Mouse (Mus musculus) MEL-GATA-1-ER (cell line): ENCODE measurements around the gene Opcml.

Experiments used
- DNase-seq: peaks from one replicate; pipeline ENCODE4 v3.0.0-alpha.2; 2012; ENCODE audit warnings: low read depth; ENCODE audit errors: extremely low read depth

Gene Opcml

DNA sequence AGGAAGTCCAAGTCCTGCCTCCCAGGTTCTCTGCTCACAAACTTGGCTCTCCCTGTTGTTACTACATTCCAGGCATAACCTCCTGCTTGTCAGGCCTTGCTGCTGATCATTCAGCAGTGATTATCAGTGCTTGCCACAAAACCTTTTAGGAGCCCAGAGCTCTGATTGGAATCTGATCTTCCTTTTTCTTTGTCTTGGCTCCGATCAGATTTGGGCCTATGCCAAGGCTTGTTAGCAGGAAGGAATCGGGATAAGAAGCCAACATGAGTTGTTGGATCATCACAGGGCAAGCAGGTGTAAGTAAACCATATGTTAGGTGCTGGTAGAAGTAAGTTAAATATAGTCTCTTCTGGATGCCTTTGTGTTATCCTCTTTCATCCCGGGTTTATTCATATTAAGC lies 954.2 kb downstream of the Opcml start:
- no peak for DNase-seq

DNA sequence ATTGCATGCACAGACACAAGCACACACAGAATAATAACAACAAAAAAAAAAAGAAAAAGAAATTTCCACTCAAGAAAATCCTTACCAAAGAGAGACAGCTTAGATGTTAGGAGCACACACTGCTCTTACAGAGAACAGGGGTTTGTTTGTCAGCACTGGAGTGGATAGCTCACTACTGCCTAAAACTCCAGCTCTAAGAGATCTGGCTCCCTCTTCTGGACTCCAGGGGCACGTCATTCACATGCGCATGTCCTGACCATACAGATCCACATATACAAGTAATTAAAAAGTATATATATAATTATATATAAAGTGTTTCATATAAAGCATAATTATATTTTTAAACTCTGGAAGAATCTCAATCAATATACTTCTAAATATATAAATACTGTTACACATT lies 958.3 kb downstream of the Opcml start:
- no peak for DNase-seq

DNA sequence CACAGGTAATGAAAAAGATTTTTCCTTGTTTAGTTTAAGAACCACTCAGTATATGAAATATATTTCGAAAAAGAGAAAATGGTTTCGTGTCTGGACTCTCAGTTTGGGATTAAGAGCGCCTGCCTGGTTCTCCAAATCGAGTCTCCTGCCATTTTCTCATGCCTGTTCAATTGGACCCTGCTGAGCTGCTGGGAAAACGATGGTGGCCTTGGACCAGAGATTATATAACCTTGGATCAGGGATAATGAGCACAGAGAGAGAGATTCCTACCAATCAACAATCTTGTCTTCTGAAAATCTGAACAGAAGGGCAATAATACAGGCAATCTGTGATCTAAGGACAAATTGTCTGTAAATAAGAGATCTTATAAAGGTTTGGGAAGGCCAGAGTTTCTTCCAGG lies 962.3 kb downstream of the Opcml start:
- no peak for DNase-seq

DNA sequence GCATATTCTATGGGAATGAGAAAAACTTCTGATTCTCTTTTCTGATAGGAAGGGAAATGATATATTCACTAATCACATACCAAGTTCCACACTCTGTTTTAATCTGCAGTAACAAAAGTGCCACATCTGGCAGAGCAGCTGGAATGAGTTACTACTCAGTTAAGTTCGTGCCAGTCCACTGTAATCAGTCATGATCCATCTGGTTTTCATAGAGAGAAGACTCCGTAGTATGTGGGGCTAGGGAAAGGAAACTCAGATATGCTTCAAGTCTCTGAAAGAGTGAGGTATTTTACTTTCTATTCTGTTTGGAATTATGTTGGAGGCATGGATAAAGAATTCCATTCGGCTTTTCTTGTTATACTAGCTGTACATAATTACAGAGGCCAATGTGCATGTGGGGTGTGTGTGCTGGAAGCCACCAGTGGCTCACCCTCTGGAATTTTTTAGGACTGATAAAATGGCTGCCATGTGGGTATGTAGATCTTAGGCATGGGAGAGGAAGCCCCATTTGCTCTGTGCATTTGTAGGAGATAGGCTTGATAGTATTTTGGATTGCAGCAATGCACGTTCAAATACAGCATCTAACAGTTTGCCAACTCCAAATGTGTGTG lies 966.4 kb downstream of the Opcml start:
- no peak for DNase-seq

DNA sequence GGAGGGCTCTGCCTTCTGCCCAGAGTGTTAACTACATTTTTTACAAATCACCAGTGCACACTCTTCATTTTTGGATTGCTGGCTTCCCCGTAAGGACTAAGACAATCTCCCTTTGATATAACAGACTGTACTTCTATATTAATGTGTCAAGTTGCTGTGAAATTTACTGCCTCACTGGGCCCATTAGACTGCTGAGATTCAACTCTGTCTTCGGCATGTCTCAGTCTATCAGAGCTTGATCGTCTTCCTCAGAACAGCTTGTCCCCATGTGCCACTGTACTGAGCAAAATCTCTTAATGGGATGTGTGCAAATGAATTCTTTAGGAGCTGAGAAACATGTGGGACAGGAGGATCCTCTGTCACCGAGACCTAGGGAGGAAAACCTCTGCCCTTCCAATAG lies 970.9 kb downstream of the Opcml start:
- no peak for DNase-seq

DNA sequence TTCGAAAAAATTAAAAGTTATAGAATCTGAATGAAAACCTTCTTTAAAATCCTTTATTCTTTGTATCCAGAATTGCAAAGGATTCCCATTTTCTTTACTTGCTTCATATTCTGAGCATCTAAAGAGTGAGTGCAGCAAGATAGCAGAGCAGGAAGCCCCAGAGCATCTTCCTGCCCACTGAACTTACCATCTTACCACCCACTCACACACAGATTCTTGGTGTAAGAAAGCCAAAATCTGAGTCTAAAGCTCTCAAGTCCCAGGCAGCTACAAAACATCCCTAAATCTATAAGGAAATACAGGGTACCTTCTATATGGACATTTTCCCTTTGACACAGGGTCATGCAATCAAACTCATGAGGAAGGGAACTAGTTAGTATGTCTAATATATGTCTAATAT lies 973.6 kb downstream of the Opcml start:
- no peak for DNase-seq

DNA sequence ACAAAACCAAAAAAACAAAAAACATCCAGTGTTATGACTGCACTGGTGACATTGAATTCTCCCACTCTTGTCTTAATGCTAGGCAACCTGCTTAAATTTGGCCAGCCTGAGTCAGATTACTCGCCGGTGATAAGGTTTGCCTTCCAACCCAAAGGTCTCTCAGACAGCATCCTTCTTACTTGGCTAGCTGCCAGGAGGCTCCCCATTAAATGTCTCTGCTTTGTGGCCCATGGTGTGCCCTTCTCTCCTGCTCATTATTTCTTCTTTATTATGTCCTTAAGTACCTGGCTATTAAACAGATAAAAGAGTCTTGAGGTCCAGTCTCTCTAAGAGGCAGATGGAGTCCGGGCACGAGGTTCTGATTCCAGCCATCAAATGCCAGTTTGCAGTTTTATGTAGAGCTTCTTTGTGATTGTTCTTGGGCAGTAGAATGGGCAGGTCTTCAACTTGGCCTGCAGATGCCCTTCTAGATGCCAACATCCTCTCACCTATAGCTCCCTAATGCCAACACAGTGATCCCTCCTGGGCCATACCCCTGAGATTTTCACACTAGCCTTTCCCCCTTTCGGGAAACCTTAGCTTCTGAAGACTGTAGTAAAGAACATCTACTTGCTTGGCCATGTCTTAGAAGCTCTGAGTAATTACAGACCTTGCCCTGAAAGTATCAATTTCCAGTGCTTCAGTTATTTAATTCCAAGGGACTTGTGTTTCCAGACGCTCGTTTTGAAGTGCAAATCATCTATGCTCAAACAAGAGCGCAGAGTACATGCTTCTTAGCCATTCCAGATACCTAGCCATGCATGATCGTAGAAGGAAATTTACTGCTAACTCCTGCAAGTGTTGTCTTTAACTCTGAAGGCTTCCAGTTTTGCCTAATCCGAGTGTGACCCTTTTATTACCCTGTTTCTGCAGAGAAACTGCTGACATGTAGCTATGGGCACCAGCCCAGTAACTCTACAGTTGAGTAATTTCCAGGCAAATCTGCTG lies 986.2 kb downstream of the Opcml start:
- no peak for DNase-seq

DNA sequence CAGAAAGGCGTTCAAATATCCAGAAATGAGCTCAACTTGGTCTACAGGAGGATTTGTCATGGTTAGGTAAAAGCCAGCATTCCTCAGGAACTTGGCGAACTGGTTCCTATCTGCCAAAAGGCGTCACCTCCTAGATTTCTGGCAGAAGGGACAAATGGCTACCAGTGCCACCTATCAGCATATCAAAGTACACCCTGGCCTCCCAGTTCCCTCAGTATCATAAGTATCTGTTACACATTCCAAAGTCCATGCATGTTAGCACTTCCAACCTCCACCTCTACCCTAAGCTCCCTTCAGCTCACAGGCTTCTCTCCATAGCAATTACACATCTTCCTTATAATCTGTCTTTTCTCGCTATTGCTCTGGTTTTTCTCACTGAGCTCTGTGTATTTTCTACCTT lies 993.3 kb downstream of the Opcml start:
- no peak for DNase-seq

DNA sequence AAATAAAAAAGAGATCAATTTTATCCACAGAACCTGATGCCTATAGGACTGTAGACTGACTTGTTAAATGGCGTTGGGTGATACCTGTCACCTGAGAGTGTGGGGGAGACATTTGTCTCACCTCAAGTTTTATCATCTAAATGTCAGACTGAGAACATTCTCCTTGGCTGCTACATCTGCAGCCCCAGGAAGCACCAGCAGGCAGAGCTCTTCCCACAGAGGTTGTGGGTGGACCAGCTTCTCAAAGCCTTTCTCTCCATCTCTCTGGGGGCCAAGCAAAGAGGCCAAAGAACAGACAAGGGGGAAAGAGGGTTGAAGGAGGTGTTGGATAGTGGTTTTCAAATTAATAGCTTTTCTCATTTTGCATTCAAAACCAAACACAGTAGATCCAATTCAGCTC lies 998.9 kb downstream of the Opcml start:
- no peak for DNase-seq

DNA sequence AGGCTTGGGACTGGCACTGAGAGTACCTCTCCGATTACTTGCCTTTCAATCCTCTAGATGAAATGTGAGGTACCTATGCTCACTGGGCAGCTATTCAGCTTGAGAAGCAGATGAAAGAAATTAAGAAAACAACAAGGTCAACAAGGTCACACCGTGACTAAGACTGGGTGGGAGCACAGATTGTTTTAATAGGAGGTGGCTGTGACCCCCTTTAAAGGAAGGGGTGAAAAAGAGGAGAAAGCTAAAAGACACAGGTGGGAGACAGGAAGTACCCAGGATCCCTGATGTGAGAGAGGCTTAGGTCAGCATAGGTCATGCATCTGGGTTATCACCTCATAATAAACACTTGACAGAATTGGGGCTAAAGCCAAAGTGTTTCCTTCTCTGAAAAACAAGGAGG lies 1009.5 kb downstream of the Opcml start:
- DNase-seq = no peak

DNA sequence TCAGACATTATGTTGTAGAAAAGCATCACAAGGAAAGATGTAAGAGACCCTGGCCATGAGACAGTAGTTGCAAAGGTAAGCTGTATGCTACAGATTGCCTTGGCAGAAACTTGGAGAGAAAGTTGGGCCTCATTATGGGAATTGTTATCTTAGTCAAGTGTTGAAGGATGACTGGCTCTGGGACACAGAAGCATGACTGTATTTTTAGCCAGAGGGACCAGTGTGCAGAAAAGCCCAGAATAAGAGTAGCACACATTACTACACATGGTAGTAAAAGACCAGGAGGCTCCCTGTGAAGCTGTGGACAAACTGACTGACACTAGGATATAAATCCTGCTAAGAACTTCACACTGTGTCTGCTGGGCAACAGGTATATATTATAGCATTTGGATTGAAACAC lies 1016.1 kb downstream of the Opcml start:
- no peak for DNase-seq

DNA sequence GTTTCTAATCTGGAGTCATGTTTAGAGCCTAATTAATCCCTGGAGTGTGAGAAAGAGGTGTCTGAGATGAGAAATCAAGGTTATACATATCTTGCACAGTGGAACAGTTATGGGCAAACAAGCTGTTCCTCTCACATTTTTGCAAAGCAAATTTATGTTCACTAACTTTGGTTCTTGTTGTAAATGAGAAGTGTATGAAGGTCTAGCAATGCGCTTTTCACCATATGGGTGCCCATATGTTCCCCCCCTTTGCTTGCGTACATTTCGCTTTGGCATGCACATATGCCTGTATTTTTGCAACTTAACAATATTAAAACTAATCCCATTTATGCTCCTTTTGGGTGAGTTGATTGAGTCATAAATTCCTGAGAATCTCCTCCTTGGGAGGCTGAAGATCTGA lies 1031.5 kb downstream of the Opcml start:
- no peak for DNase-seq

DNA sequence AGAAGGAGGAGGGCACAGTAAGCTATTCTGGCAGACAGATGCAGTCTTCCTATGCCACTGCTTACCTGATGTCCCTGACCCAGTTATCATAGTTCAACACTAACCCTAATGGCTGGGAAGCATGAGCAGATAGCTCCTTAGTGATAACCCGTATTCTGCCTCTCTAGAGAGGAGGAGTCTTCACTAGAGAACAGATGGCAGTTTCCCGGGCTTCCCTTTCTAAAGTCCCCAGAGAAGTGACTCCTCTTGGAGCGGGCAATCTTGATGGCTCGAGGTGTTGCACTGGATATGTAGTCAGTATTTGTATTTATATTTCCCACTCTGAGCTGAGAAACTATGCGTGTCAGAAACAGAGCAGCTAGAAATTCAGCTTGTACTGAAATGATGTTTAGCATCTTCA lies 1031.9 kb downstream of the Opcml start:
- DNase-seq = no peak

DNA sequence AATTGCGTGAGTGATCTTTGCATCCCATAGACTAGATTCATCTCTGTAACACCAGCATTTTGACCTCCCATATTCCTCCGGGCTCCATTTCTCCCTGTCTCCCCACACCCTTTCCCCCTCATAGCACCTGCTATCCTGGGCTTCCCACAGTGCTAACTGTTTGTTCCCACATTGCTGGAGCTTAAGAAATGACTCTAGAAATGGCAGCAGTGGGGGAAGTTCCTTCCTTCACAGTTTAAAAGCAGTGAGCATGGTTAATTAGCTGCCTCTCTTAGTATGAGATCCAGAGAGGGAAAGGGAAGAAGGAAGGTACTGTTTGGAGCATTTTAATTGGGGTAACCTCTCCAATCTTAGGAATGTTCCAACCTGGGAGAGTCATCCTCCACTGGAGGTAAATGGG lies 1035.2 kb downstream of the Opcml start:
- no peak for DNase-seq

DNA sequence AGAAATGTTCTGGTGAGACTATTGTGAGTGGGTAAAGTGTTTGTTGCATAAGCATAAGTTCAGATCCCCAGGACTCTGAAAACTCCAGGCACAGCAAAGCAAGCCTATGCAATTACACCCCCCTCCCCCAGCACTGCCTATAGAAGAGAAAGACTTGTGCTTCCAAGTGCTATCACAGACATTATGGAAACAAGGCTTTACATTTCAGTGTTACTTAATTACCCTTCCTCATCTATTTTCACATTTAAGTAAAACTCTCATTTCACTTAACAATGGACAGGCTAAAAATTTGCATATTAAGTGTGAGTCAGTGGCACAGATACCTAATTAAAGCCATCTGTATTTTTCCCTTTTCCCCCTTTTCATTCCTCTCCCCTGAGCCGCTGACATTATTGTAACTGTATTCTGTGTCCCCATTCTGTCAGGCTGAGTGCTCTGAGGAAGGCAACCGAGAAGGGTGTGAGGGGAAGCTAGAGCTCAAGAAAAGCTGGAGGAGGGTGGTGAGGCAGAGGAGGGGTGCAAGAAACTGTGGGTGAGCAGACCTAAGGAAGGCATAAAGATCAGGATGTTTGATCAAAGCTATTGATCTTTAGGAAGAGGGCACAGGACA lies 1055.5 kb downstream of the Opcml start:
- no peak for DNase-seq

DNA sequence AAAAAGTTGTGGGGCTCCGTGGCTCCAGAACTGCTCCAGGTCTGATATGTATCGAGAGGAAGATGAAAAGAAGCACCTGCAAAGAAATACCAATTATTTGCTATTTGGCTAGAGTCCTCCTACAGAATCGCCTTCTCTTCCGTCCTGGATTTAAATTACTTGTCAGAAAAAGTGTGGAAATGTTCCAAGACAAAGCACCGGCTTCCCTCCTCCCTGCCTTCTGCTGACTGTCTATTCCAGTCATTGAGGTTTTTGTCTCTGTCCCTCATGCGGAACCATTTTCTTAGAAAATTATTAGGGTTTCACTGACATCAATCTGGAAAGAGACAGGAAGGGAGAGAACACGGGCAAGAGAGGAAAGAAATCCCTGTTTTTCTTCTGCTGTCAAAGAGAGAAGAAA lies 1065.3 kb downstream of the Opcml start:
- DNase-seq = no peak

DNA sequence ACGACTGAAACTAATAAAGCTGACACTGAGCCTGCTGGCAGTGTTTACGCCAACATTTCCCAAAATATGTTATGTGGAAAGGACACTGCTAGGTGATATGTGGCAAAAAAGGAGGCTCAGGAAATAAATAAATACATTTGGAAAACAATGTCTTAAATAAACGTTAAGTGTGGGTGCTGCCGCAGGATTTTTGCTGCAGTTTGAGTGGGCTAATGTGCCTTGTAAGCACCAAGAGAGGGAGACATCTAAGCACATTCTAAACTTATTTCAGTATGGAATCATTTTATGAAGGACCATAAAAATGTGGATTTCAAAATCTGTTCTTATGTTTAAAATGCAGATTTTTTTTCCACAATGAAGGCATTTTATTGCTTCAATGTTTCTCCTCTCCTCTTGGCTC lies 1071.4 kb downstream of the Opcml start:
- DNase-seq = no peak

DNA sequence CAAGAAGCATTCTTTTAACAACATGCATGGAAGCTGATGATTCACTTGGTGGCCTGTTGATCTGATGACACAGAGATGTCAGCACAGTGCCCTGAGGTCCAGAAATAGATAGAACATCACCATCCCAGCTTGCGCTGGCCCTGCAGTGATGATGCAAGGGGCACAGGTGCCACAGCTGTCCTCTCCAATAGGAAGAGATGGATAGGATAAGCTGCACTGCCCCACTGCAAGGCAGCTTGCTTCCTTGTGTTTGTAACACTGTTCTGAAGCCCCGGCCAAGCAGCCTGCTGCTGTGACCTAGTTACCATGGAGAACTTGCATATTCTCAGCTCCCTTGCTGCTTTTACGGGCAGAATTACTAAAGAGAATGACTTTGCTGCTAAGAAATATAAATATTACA lies 1076.7 kb downstream of the Opcml start:
- DNase-seq = no peak

DNA sequence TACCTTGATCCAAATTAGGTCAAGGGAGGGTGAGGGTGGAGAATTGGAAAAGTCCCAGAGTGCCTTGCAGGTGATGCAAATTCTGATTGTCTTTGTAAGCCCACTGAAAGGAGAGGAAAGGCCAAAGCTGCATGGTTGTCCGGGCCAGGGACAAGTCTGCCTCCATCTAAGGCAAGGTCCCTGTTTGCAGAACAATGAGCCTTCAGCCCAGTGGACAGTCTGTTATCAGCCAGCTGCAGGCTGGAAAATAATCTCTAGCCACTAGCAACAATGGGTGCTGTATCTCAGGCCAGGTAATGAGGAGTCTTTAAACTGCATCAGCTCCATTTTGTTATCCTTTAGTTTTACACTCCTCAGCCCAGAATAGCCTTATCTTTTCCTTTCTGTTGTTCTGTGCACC lies 1079.9 kb downstream of the Opcml start:
- no peak for DNase-seq

DNA sequence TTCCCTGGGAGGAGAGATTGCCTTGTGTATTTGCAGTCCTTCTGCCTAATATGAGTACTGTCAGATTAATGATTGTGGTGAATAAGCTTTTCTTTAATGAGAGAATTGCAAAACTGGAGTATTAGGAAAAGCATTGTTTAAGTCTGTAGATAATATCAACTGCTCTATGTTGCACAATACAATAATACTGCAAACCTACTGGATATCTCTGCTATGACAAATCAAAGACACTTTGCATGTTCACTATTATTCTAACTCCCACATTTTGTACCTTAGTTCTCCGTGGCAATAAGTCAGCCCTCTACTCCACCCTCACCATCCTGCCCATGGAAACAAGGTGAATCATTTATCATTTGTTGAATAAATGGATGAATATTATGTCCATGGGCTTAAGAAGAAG lies 1092.0 kb downstream of the Opcml start:
- DNase-seq = no peak

DNA sequence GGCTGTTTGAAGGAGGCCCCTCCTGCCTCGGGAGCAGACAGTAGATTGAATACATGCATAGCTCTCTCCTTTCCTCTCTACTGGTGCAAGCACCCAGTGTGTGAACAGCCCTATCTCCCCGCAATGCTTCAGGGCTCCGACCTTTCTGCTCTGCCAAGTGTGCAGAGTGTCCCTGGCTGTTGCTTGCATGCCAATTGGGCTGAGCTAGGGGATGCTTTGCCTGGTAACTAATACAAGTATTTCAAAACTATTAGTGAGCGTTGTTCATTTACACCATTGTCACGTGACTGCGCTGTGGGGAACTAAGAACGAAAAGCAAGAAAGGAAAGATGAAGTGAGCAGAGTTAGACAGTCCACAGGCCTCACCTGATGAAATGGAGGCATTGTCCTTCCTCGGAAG lies 1101.0 kb downstream of the Opcml start:
- DNase-seq = no peak

DNA sequence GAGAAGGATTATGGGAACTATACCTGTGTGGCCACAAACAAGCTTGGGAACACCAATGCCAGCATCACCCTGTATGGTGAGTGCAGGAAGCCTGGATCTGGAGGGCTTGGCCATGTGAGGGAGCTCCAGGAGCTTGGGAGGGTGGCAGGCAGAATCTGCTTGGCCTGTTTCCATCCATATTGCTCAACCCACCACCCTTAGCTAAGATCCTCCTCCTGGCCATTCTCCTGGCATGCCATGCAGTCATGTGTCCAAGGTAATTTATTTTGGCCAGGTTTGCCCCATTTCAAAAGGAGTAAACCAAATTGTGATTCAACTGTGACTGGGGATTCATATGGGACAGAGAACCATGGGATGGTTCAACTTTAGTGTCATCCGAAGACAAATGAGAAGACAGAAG lies 1112.7 kb downstream of the Opcml start:
- DNase-seq = no peak

DNA sequence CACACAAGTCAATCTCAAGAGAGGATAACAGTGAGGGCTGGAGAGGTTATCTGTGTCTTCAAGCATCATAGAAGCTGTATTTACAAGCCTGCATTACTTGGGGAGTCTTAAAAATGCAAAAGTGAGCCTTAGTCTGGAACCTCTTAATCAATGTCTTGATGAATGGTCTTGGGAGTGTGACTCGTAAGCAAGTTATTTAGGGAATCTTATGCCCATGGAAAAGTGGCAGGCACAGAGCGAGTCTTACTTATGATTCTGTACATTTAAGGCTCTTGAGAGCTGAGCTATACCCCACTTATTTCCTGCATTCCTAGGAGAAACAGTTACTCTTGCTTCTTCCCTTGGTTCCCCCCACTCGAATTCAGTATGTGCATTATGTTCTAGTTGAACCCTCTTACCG lies 1119.2 kb downstream of the Opcml start:
- DNase-seq = no peak
